Mouse (Mus musculus) limb, embryonic 14.5 days (tissue): ENCODE measurements around the gene Scrg1. TPM values are rescaled to one million over a fixed set of nuclear protein-coding genes. Genes with fewer than 3 reads are reported as not detected.
"Not testable (repeated sequence)": the region's sequence is repeated elsewhere in the genome, so short reads cannot be mapped to it uniquely, and the experiment has no call there.

ENCODE experiments used
- ATAC-seq: fragments of 200-750 bp; cut with Nextera tagmentation; 2 replicates; pipeline ENCODE4 v1.8.0; 2017; ENCODE audit warnings: low read depth, moderate number of reproducible peaks, moderate TSS enrichment; ENCODE audit not compliant: low FRiP score
- DNase-seq: peaks from one replicate; pipeline ENCODE4 v3.0.0-alpha.2; 2015; ENCODE audit warnings: low spot score
- H3K27ac ChIP-seq: fragments of 300-500 bp; sonication (generic); replicated peaks from 2 replicates; pipeline ENCODE4 v1.5.1; 2014; ENCODE audit warnings: low read depth, mild to moderate bottlenecking, low read length, moderate library complexity, mixed read lengths
- H3K27me3 ChIP-seq: fragments of 300-500 bp; sonication (generic); 2 replicates; pipeline ENCODE4 v1.6.1; 2014; ENCODE audit warnings: low read length, mixed read lengths; ENCODE audit not compliant: control insufficient read depth, insufficient read depth
- H3K36me3 ChIP-seq: fragments of 300-500 bp; sonication (generic); 2 replicates; pipeline ENCODE4 v1.6.1; 2014; ENCODE audit warnings: mild to moderate bottlenecking, low read length, moderate library complexity, mixed read lengths; ENCODE audit not compliant: control insufficient read depth, insufficient read depth
- H3K4me1 ChIP-seq: fragments of 300-500 bp; sonication (generic); 2 replicates; pipeline ENCODE4 v1.6.1; 2014; ENCODE audit warnings: antibody characterized with exemption, low read length, mixed read lengths; ENCODE audit not compliant: control insufficient read depth, insufficient read depth
- H3K4me2 ChIP-seq: fragments of 300-500 bp; sonication (generic); replicated peaks from 2 replicates; pipeline ENCODE4 v1.6.1; 2014; ENCODE audit warnings: low read depth, mild to moderate bottlenecking, low read length, moderate library complexity; ENCODE audit not compliant: severe bottlenecking
- H3K4me3 ChIP-seq: fragments of 300-500 bp; sonication (generic); replicated peaks from 2 replicates; pipeline ENCODE4 v1.5.1; 2014; ENCODE audit warnings: low read length
- H3K9ac ChIP-seq: fragments of 300-500 bp; sonication (generic); 2 replicates; pipeline ENCODE4 v1.6.1; 2014; ENCODE audit warnings: mild to moderate bottlenecking, low read depth, low read length, moderate library complexity; ENCODE audit not compliant: severe bottlenecking
- H3K9me3 ChIP-seq: fragments of 300-500 bp; sonication (generic); 2 replicates; pipeline ENCODE4 v1.6.1; 2016; ENCODE audit warnings: low read length; ENCODE audit not compliant: control insufficient read depth
- POLR2A ChIP-seq: fragments of 200-500 bp; IDR thresholded peaks from 2 replicates; pipeline ENCODE4 v1.8.0; 2012; ENCODE audit warnings: inconsistent platforms, mild to moderate bottlenecking, moderate library complexity, borderline replicate concordance; ENCODE audit not compliant: insufficient read depth, insufficient read length; ENCODE audit errors: extremely low read depth
- WGBS: fragments of 180-500 bp; shearing (Covaris S2); extraction: QIAGEN DNeasy Blood & Tissue Kit; methylation state at CpG from one replicate; pipeline ENCODE4 v1.1.7; 2014; 5-methylcytosine and 5-hydroxymethylcytosine counted together
- polyA plus RNA-seq, 2 experiments: library from polyadenylated mRNA; depleted of rRNA in 1 of 2; stranded (reverse) in 1 of 2; unstranded in 1 of 2; fragments of >200 nt; fragmentation: Nextera tagmentation in 1 of 2; extraction: Ambion mirVana in 1 of 2; gene quantifications; 2 replicates each; pipeline versions ENCODE4 v1.2.1 to v1.2.3; 2012 to 2014

Gene Scrg1
- polyA plus RNA-seq, 2 experiments = 24.1 to 39.5 TPM

DNA sequence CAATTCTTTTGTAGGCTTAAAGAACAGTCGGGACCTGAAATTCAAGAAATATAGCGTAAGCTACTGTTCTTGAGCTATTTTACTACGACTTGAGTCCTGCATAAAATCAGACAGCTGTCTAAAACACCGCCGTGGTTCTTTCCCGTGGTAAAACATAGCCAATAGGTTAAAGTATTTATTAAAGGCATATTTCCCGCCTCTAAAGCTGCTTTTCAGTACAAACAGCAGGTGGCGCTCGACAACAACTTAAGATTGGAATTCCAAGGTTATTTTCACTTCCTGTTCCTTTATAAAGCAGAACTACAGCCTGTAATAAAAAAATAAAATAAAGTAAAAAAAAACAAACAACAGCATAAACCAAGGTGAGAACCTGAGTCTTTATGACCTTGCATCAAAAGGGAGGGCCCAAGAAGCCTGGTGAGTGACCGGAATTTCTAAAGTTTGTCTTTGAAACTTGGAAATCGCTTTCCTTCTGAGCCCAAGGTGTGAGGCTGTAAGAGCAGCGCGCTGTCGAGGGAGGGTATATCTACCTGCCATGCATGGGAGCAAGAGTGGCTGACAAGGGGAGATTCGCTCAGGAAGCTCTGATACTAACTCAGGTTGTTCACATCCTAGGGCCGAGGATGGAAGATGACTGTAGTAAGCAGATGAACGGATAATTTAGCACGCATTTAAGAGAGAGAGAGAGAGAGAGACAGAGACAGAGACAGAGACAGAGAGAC lies 26.4 kb upstream of the Scrg1 start:
- no peak for TF ChIP-seq POLR2A
- Histone ChIP-seq H3K36me3 (no peaks in the 10 kb centered on the region), H3K27ac (no peak overlapping the region), H3K9me3 (no peaks in the 10 kb centered on the region), H3K4me3 (no peak overlapping the region), H3K9ac (no peak overlapping the region), H3K4me2 (no peak overlapping the region; the same call in 1 of the 2 replicates), H3K4me1 (0 out of 2 replicates have a peak, but pooled peaks cover 2% of the 10 kb centered on the region), H3K27me3 (no peaks in the 10 kb centered on the region)
- peak; percentile 55; the same call in 1 of the 2 replicates for ATAC-seq
- peak; percentile 94 for DNase-seq
- WGBS = 32% methylated on average over 18 of the region's 18 CpGs

DNA sequence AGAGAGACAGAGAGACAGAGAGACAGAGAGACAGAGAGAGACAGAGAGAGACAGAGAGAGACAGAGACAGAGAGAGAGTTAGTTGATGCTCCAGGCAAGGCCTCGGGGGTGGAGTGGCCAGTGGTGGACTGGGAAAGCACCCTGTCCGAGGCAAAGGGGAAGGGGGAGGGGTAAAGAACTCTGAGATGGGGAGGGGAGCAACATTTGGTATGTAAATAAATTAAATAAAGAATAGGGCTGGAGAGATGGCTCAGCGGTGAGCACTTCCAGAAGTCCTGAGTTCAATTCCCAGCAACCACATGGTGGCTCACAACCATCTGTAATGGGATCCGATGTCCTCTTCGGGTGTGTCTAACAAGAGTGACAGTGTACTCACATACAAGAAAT lies 25.8 kb upstream of the Scrg1 start:
- not testable (repeated sequence) for H3K9me3 ChIP-seq, H3K9ac ChIP-seq, H3K36me3 ChIP-seq, H3K4me3 ChIP-seq, ATAC-seq, H3K4me2 ChIP-seq, DNase-seq, H3K27me3 ChIP-seq, H3K27ac ChIP-seq, H3K4me1 ChIP-seq
- WGBS = 73% methylated on average over 5 of the region's 5 CpGs

DNA sequence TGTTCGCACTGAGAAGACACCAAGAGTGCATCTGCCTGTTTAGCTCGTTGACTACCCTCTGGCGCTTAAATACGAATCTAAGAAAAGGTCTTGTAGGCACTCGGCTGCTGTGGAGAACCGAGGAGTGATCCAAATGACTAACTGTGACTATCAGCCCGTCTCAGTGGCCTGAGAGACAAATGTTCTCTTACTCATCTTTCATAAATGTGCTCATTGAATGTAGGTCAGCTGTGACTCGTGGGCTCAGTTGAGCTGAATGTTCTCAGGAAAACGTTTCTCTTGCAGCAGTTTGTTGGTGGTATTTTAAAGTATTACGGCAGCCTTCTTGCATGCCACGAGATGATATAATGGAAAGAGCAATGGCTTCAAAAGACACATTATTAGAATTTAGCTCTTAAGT lies 24.8 kb upstream of the Scrg1 start:
- H3K9me3 ChIP-seq = no peaks in the 10 kb centered on the region
- H3K27ac ChIP-seq = no peak overlapping the region
- H3K27me3 ChIP-seq = no peaks in the 10 kb centered on the region
- no peak for TF ChIP-seq POLR2A
- no peak overlapping the region for H3K4me2 ChIP-seq
- peaks cover 7% of the 10 kb centered on the region for H3K4me1 ChIP-seq
- H3K36me3 ChIP-seq = no peaks in the 10 kb centered on the region
- WGBS = 83% methylated on average over 11 of the region's 11 CpGs
- H3K4me3 ChIP-seq = no peak overlapping the region
- ATAC-seq (no peak), DNase-seq (no peak)
- no peak overlapping the region for H3K9ac ChIP-seq

DNA sequence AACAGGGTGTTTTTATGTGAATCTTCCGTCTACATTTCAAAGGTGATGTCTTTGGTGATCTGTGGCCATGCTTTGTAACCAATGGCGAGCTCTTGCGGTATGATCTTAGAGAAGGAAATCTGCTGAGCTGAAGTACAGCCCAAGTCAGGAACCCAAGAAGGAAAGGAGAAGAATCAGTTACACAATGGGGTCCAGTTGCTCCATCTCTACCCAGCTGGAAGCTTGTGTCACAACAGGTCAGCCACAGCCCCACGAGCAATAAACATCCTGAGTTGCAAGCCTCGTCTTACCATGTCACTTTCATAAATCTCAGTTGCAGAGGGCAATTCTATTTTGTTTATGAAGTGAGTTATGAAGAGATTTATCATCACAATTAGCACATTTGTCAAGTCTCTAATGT lies 22.9 kb upstream of the Scrg1 start:
- no peaks in the 10 kb centered on the region for H3K27me3 ChIP-seq
- H3K4me1 ChIP-seq = peaks cover 7% of the 10 kb centered on the region
- ATAC-seq = no peak
- H3K27ac ChIP-seq = no peak overlapping the region
- H3K9ac ChIP-seq = no peak overlapping the region
- no peaks in the 10 kb centered on the region for H3K36me3 ChIP-seq
- 81% methylated on average over 5 of the region's 5 CpGs for WGBS
- H3K4me2 ChIP-seq = no peak overlapping the region
- TF ChIP-seq POLR2A = no peak
- DNase-seq = no peak
- no peak overlapping the region for H3K4me3 ChIP-seq
- H3K9me3 ChIP-seq = no peaks in the 10 kb centered on the region

DNA sequence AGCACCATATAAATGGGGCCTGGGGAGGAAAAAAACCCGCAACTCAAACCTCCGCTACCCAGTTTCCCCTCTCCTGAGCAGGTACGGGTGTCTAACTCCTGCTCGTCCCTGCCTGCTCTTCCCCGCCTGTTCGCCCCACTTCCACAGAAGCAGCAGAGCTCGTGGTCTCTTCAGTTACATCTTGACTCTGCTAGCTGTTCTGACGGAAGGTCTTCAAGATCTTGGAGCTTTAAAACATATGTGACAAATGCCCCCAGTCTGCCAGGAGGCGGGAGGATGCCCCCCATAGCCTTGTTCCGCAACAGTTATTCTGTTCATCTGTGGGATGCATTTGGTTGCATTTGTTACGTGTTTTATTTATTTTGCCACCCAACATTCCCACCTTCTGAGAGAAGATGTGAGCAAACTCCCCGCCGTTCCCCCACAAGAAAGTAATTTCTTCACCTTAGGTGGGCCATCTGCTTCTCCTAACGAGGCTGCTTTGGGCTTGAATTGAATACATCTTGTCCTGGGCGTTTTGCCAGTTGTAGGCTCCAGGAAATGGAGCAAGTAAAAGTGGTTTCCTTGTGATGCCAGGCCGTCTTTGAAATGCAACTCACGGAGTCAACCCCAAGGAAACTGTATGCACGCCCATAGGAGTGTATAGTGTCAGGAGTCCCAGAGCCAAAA lies 19.8 kb upstream of the Scrg1 start:
- ATAC-seq (no peak; the same call in 1 of the 2 replicates), DNase-seq (peak; percentile 64)
- Histone ChIP-seq H3K4me1 (peaks cover 4% of the 10 kb centered on the region), H3K4me2 (peak overlapping the region; percentile 35), H3K4me3 (no peak overlapping the region), H3K9me3 (no peaks in the 10 kb centered on the region), H3K27ac (no peak overlapping the region), H3K27me3 (no peaks in the 10 kb centered on the region), H3K36me3 (no peaks in the 10 kb centered on the region), H3K9ac (no peak overlapping the region)
- no peak for TF ChIP-seq POLR2A
- WGBS = 23% methylated on average over 18 of the region's 18 CpGs
